Mouse (Mus musculus): ENCODE results near the gene Slc25a13. TPM values are rescaled to one million over a fixed set of nuclear protein-coding genes. Genes with fewer than 3 reads are reported as not detected.

Gene Slc25a13
- total RNA-seq, 2 experiments from 2014 or later: 50.9 to 60.0 TPM

- DNase-seq (ENCODE audit: low spot score in 2 of 2): no peak
Measured at GRCm38 (mm10) chr6:6046729-6047424, 170.1 kb downstream of the Slc25a13 start.

GRCm38 (mm10) chr6:6038773-6039550, 178.0 kb downstream of the Slc25a13 start:
- DNase-seq (ENCODE audit: low spot score in 2 of 2): no peak

GRCm38 (mm10) chr6:6027664-6028063, 189.3 kb downstream of the Slc25a13 start:
- DNase-seq (ENCODE audit: low spot score in 2 of 2): no peak

GRCm38 (mm10) chr6:6023976-6024375, 193.0 kb downstream of the Slc25a13 start:
- DNase-seq (ENCODE audit: low spot score in 2 of 2): no peak

GRCm38 (mm10) chr6:6016931-6017330, 200.0 kb downstream of the Slc25a13 start:
- DNase-seq (ENCODE audit: low spot score in 2 of 2): no peak

- DNase-seq (ENCODE audit: low spot score in 2 of 2): no peak
Measured at GRCm38 (mm10) chr6:6015616-6016015, 201.4 kb downstream of the Slc25a13 start.

- no peak for DNase-seq (ENCODE audit: low spot score in 2 of 2)
Measured at GRCm38 (mm10) chr6:6011364-6011763, 205.6 kb downstream of the Slc25a13 start.

- peak; percentile 39 to 42 for DNase-seq (ENCODE audit: low spot score in 2 of 2)
Measured at GRCm38 (mm10) chr6:6005762-6006431, 211.1 kb downstream of the Slc25a13 start.

- no peak for DNase-seq (ENCODE audit: low spot score in 2 of 2)
Measured at GRCm38 (mm10) chr6:6004756-6005485, 212.1 kb downstream of the Slc25a13 start.

- DNase-seq (ENCODE audit: low spot score in 2 of 2): no peak
Measured at GRCm38 (mm10) chr6:6002061-6002460, 214.9 kb downstream of the Slc25a13 start.

GRCm38 (mm10) chr6:5997535-5997934, 219.4 kb downstream of the Slc25a13 start:
- no peak for DNase-seq (ENCODE audit: low spot score in 2 of 2)

- no peak for DNase-seq (ENCODE audit: low spot score in 2 of 2)
Measured at GRCm38 (mm10) chr6:5993056-5993455, 223.9 kb downstream of the Slc25a13 start.

GRCm38 (mm10) chr6:5991817-5992755, 224.9 kb downstream of the Slc25a13 start:
- DNase-seq (ENCODE audit: low spot score in 2 of 2): no peak

- DNase-seq (ENCODE audit: low spot score in 2 of 2): no peak
Measured at GRCm38 (mm10) chr6:5991243-5991642, 225.7 kb downstream of the Slc25a13 start.

Data from adrenal gland, postnatal 4 days (tissue).